Mouse (Mus musculus) yolk sac, embryonic 10.5 days (tissue): ENCODE data around the gene Map4k1.

Source experiments
- DNase-seq: peaks from one replicate; pipeline ENCODE4 v3.0.0-alpha.2; 2017; ENCODE audit warnings: low spot score

The Map4k1 gene

DNA sequence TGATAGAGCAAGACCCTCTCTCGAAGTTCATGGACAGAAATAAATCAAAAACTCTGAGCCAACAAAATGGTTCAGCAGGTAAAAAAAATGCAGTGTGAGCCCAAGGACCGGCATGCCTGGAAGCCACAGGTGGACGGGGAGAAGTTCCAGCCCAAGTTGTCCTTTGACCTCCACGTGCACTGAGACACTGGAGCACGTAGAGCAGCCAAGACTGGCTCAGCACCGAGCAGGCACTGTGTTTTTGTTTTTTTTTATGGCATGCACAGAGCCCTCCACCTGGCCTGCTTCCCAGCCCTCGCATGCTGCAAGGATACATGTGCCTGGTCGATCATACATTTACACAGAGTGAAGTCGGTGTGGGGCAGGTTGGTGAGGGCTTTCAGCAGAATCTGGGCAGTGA is 4.3 kb upstream of the Map4k1 start:
- peak; percentile 71 for DNase-seq

GRCm38 (mm10) chr7:28982274-28983013 is 594 bp downstream of the Map4k1 start:
- peak; percentile 27 for DNase-seq

DNA sequence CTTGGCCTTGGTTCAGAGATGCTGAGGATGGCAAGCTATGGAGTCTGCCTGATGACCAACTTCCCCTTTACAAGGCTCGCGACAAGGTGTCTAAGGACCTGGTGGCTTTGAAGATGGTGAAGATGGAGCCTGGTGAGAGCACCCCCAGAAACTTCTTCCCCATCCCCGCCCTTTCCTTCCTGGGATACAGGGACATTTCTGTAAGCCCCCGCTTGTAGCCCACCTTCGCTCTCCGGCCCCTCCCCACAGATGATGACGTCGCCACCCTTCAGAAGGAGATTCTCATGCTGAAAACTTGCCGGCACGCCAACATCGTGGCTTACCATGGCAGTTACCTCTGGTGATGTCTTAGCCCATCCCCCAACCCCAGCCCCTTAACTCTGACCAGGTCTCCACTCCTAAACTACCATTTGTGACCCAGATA is 1.3 kb downstream of the Map4k1 start:
- DNase-seq = no peak

- no peak for DNase-seq
Observed at GRCm38 (mm10) chr7:28983849-28984248, 2.0 kb downstream of the Map4k1 start.

- no peak for DNase-seq
Observed at GRCm38 (mm10) chr7:28984452-28984851, 2.6 kb downstream of the Map4k1 start.

DNA sequence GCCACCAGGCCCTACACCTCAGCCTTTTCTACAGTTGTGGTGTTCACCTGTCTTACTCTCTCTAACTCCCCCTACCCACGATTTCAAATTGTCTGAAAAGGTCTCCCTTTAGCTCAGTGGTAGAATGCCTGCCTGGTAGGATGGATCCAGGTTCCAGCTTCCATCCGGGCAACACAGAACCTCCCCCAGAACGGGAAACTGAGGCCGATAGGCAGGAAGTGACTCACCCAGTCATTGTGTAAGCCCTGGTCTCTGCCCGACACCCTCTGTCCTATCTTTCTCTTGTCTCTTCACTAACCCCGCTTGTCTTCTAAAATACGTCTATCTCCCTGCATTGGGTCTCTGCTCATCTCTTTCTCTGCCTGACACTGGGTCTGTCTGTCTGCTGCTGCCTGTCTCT is 3.4 kb downstream of the Map4k1 start:
- no peak for DNase-seq

DNA sequence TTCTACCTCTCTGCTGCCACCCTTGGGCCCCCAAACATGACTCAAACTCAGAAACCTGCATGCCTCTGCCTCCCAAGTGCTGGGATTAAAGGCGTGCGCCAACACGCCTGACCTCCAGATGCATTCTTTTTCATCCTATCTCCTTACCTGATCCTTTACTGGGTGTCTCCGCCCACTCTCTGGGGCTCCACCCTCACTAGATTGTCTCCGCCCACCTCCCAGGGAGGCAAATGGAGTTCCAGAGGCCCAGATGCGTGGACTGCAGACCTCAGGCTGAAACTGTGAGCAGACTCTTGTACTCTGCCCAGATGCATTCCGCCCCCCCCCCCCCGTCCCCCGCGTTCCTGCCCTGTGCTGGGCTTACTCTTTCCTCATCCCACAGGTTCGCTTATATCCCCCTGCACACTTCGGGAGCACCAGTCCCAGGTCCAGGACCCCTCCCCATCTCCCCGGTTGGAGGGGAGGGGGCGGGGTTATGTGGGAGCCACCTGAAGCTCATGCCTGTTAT is 9.0 kb downstream of the Map4k1 start:
- no peak for DNase-seq

DNA sequence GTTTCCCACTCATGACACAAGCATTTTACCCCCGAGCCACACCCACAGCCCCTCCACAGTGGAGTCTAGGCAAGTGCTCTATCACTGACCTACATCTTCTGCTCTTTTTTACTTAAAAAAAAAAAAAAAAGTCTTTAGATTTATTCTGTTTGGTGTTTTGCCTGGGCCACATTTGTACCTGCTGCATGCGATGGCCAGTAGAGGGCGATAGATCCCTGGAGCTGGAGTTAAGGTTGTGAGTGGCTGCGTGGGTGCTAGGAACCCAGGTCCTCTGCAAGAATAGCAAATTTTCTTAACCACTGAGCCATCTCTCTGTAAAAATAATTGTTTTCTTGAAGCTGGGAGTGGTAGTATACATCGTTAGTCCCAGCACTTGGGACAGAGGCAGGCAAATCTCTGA is 9.8 kb downstream of the Map4k1 start:
- no peak for DNase-seq

- no peak for DNase-seq
Observed at GRCm38 (mm10) chr7:28992997-28993396, 11.1 kb downstream of the Map4k1 start.

DNA sequence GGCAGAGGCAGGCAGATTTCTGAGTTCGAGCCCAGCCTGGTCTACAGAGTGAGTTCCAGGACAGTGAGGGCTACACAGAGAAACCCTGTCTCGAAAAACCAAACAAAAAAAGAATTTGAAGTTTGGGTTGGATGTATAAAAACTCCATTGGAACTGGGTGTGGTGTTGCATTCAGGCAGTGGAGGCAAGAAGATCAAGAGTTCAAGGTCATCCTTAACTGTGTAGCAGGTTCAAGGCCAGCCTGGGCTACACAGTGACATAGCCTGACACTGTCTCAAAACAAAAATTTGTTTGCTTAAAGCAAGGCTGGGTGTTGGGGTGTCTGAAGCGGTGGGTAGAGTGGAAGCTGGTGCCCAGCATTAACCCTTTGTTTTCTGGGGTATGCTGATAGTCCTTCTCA is 11.6 kb downstream of the Map4k1 start:
- no peak for DNase-seq

- DNase-seq = peak; percentile 77
Observed at GRCm38 (mm10) chr7:29000651-29001605, 19.1 kb downstream of the Map4k1 start.

- no peak for DNase-seq
Observed at GRCm38 (mm10) chr7:29007224-29008101, 25.6 kb downstream of the Map4k1 start.

GRCm38 (mm10) chr7:29008171-29008570 is 26.3 kb downstream of the Map4k1 start:
- no peak for DNase-seq

GRCm38 (mm10) chr7:29008714-29009113 is 26.9 kb downstream of the Map4k1 start:
- DNase-seq = no peak

DNA sequence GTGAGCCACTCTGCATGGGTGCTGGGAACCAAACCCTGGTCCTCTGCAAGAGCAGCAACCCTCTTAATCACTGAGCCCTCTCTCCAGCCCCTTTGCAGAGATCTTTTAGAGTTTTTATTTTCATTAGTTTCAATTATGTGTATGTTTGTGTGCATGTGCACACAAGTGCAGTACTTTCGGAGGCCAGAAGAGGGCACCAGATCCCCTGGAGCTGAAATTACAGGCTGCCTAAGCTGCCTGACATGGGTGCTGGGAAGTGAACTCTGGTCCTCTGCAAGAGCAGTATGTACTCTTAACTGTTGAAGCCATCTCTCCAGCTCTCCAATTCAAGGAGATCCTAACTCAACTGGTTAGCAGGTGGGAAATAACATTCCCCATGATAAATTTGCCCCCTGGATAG is 33.1 kb downstream of the Map4k1 start:
- DNase-seq = no peak

DNA sequence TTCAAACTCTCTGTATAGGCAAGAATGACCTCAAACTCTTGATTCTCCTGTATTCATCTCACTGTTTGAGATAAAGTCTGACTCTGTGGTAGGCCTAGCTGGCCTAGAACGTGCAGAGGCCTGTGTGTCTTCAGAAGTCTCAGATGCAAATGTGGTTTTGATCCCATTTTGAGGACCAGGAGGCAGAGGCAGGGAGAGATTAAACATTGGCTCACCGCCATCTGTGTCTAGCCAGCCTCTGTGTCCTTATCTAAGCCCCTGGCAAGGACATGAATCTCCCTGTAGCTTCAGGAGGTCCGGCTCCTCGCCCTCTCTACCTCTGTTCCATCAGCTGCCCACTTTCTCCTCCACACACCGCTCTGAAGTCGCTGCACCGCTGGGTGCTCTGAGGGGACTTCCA is 34.6 kb downstream of the Map4k1 start:
- no peak for DNase-seq

GRCm38 (mm10) chr7:29017222-29017621 is 35.4 kb downstream of the Map4k1 start:
- no peak for DNase-seq

GRCm38 (mm10) chr7:29019447-29020220 is 37.8 kb downstream of the Map4k1 start:
- DNase-seq = no peak

- DNase-seq = no peak
Observed at GRCm38 (mm10) chr7:29022479-29022878, 40.6 kb downstream of the Map4k1 start.

GRCm38 (mm10) chr7:29023514-29023913 is 41.7 kb downstream of the Map4k1 start:
- DNase-seq = no peak

- no peak for DNase-seq
Observed at GRCm38 (mm10) chr7:29025566-29025965, 43.7 kb downstream of the Map4k1 start.
